Mouse (Mus musculus) cerebellum, adult 9-10 months (tissue): Measurements from ENCODE around the gene Cdk5r1.

Experiments used
- DNase-seq: peaks from one replicate; pipeline ENCODE4 v3.0.0; 2022

Cdk5r1 gene

DNA sequence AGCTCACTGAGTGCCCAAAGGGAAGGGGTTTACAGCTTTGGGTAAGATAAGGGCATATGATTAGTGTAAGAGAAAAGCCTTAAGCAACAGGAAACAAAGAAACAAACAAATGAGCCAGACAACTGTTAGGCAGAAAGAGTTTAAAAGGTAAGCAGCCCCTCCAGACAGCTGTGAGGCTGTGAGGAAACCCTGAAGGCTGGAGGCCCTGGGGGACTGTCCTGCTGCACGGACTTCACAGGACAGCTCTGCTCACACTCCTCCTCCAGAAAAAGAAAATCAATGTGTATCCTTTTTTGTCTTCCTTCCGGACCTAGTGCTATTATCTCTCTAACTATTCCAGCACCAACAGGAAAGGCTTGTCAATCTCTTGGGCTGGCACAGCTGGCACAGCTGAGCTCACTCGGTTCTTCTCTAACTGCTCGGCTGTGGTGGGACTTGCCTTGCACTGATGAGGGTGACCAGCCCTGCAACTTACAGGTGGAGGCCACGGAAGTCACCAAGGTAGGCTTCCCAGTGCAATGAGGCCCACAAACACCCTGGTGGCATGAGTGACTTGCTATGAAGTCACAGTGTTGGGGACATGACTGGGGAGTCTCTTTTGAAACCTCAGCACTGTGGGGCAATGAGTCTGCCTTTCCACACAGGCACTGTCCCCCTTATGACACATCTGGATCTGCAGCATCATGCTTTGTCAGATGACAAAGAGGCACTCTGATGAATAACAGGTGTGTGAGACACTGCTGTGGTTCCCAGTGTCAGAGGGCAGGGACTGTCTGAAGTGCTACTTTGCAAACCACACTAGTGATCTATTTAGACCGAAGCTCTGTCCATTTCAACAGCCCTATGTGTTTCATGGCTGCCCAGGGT lies 27.9 kb downstream of the Cdk5r1 start:
- no peak for DNase-seq

DNA sequence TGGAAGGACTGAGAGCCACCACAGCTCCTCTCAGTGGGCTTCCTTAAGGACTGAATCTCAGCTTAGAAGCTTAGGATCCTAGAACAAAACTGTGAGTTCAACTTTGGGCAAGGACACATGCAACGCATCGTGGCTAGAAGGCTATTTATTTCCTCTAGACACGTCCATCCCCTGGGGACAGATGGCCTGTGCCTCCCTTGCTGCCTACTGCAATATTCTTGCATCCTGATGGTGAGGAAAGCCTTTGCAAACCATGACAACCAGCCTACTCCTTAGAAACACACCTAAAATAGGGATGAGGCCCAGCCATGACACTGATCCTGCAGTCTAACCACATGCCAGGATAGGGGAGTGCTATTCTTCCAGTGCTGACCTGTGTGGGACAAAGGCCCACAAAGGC lies 28.8 kb downstream of the Cdk5r1 start:
- DNase-seq = no peak

- DNase-seq = no peak
These were observed 29.7 kb downstream of the Cdk5r1 start for GRCm38 (mm10) chr11:80506483-80506882.

- no peak for DNase-seq
These were observed 31.0 kb downstream of the Cdk5r1 start for GRCm38 (mm10) chr11:80507791-80508190.

- no peak for DNase-seq
These were observed 31.7 kb downstream of the Cdk5r1 start for GRCm38 (mm10) chr11:80508361-80509175.

DNA sequence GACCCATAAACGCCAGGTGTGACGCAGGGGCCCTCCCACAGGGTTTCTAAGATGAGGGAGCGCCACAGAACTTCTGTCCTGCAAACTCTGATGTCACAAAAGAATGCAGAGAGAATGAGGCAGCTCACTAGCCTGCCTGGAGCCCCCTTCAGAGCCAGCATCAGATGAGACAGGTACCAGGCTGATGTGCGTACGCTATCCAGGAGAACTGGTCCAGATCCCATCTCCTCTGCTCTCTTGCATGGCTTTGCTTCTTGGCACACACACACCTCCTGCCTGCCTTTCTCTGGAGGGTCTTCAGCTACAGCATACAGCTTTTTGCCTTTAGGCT lies 32.3 kb downstream of the Cdk5r1 start:
- DNase-seq = no peak

DNA sequence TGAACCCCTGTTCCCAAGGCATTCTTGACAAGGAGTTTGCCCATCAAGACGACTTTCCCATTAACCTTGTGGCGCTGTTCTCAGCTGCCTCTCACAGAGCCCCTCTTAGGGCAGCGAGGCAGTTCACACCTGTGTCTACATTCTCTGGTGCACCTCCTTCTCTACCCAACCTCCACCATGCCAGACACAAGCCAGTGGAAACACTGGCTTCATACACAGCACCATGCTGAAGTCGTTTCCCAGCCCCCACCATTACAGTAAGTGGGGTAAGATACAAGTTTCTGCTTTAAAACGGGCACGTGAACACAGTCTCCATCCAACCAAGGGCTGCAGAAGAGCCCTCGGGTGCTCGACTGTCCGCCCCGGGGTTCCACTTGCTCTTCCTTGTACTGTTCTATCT lies 33.3 kb downstream of the Cdk5r1 start:
- DNase-seq = no peak

DNA sequence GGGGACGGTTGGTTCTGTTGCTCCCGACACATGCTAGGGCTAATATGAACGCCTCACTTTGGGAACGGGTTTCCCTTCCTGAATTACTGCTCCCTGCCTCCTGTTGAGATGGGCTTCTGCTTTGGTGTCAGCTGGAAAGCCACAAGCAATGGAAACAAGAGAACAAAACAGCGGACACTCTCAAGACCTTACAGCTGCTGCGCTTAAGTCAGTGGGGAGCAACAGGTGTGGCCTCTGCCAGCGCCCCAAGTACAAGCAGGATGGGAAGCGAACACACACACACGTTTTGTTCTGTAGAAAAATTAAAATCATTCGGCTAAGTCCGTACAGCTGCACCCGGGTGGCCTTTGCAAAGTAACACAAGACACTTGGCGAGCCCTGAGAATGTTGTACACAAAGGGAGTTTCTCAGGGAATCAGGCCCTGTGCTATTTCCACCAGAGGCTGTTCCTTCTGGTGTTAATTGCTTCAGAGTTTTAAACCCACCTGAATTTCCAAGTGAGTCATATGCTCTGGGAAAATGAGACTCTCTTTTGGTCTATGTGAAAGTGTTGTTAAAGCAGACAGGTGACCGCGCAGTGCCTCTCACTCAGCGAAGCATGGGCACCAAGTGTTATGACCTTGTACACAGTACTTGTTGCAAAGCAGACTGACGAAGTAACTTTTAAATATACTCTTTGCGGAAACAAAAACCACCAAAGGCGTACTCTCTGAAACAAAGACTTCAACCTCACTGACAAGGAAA lies 35.7 kb downstream of the Cdk5r1 start:
- DNase-seq = no peak

- DNase-seq = no peak
These were observed 37.0 kb downstream of the Cdk5r1 start for GRCm38 (mm10) chr11:80513796-80514195.

DNA sequence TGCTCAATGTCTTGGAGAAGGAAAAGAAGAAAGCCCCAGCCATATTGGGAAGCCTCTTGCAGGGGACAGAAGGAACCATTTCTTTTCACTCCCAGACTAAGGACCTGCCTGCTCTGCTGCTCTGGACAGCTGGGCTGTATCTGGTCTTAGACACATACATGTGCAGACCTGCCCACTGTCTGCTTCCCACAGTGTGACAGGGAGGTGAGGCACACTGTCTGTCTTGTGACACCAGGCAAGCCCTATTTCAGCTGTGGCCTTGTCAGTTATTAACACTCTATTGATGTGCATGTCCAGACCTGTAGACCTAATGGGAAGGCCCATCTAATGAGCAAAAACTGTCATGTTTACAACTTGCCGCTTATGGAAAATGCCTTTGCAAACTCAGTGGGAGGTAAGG lies 38.5 kb downstream of the Cdk5r1 start:
- DNase-seq = no peak

DNA sequence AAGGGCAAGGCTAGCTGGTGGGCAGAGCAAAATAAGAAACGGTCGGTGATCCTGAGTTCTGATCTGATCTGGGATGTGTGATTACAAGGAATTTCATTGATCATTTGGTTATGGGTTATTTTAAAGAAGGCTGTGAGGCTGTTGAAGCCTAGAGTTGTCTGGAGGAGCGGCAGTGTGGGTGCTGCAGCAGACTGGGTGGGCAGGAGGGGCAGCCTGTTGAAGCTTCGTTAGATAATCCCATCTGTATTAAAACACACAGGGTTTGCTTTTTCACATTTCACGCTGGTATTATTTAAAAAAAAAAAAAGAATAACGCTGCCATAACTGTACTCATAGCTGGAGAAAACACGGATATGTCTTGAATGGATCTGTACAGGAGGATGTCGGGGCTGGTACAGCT lies 39.1 kb downstream of the Cdk5r1 start:
- no peak for DNase-seq

DNA sequence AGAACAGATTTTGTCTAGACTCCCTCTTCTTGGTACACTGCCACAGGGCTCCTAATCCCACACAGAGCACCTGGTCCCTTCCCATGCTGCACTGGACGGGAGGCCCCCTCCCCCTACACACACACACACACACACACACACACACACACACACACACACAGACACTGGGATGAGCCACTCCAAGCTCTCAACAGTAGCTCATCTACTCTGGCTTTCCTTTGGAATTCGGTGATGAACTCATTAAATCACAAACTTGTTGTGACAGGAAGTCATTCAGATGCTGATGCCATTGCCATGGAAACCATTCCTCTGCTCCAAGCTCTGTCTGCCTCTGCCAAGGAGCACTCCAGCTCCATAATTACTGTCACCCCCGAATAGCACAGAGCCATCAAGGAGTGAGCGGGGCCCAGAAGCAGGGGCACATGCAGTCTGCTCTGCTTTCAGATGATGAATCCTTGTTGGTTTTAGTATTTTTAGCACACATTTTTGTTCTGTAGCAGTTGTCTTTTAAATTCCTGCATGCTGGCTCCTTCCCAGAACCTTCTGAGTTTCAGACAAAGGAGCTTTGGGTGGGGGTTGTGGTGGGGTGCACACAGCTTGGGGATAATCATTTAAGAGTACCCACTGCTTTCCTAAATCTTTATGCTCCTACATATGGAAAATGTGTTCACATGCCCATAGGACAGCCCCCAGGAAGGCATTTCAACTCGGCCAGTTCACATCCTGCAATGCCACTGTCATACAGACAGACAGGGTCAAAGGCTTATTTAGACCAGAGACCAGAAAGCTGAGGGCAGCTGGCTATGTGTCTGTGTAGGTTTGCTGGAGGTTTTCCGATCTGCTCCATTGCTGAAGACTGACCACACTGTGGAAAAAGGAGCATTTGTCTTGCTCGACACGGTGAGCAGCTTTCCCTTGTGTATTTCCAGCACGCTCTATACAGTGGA lies 41.9 kb downstream of the Cdk5r1 start:
- peak; percentile 35 for DNase-seq

- DNase-seq = no peak
These were observed 44.3 kb downstream of the Cdk5r1 start for GRCm38 (mm10) chr11:80521148-80521547.

GRCm38 (mm10) chr11:80522852-80523251 lies 46.0 kb downstream of the Cdk5r1 start:
- no peak for DNase-seq

DNA sequence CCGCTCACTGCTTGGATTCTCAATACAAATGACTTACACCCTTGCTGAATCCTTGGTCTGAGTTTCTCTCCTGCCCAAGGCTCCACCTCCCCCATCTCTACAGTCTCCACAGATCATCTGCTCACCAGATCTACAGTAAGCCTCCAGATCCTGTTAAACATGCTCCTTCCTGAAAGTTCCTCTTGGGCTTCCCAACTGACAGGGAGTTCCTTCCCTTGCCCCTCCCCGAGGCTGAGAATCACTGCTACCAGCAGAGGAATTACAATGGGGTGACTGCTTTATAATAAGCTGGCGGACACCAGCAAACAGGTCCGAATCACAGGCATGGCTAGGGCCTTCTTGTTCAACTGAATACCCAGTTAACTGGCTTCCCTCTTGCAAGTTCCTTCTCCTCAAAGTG lies 46.6 kb downstream of the Cdk5r1 start:
- DNase-seq = no peak

GRCm38 (mm10) chr11:80524213-80524612 lies 47.4 kb downstream of the Cdk5r1 start:
- no peak for DNase-seq

DNA sequence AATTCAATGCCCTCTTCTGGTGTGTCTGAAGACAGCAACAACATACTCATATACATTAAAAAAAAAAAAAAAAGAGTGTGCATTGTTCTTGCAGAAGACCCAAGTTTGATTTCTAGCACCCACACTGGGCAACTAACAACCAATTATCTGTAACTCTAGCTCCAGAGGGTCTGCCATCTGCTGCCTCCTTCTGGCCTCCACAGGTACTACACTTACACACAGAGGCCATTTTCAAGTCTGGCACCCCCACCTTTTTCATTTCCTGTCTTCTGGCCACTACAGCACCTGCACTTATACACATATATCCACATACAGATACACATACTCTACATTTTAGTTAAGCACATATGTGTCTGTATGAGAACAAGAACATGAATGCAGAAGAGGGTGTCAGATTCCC lies 50.9 kb downstream of the Cdk5r1 start:
- DNase-seq = no peak

GRCm38 (mm10) chr11:80529149-80529548 lies 52.3 kb downstream of the Cdk5r1 start:
- no peak for DNase-seq
